Mouse (Mus musculus): ENCODE results near the gene Slc12a5. TPM values are rescaled to one million over a fixed set of nuclear protein-coding genes. Genes with fewer than 3 reads are reported as not detected.

Slc12a5 gene
- 298 TPM for polyA plus RNA-seq (2015; fragmentation: Illumina TruSeq; extraction: RNeasy Lipid Tissue Mini Kit (QIAGEN cat#74804); ENCODE audit: low read depth, low replicate concordance)

GRCm38 (mm10) chr2:164960716-164961441 lies at the start of gene Slc12a5:
TSS of gene Slc12a5 (plus strand) at chr2:164960802.

GRCm38 (mm10) chr2:164911086-164912048 lies 49.2 kb upstream of the Slc12a5 start, which contains the start of gene Zfp335:
TSS of gene Zfp335 (minus strand) at chr2:164911757.

GRCm38 (mm10) chr2:164940140-164940830 lies 20.3 kb upstream of the Slc12a5 start, which contains the start of gene Mmp9:
TSS of gene Mmp9 (plus strand) at chr2:164940780.

GRCm38 (mm10) chr2:165034131-165035057 lies 73.8 kb downstream of the Slc12a5 start, which contains the start of gene Ncoa5:
TSS of gene Ncoa5 (minus strand) at chr2:165034867.

Other genes with a start within 250 kb of the Slc12a5 start
- not detected for gene Spint5, start 245.5 kb upstream of the Slc12a5 start, polyA plus RNA-seq (2015; fragmentation: Illumina TruSeq; extraction: RNeasy Lipid Tissue Mini Kit (QIAGEN cat#74804); ENCODE audit: low read depth, low replicate concordance)
- 3.3 TPM for gene Wfdc3, start 214.9 kb upstream of the Slc12a5 start, polyA plus RNA-seq (2015; fragmentation: Illumina TruSeq; extraction: RNeasy Lipid Tissue Mini Kit (QIAGEN cat#74804); ENCODE audit: low read depth, low replicate concordance)
- 27.1 TPM for gene Dnttip1, start 214.8 kb upstream of the Slc12a5 start, polyA plus RNA-seq (2015; fragmentation: Illumina TruSeq; extraction: RNeasy Lipid Tissue Mini Kit (QIAGEN cat#74804); ENCODE audit: low read depth, low replicate concordance)
- gene Ube2c, start 190.9 kb upstream of the Slc12a5 start, polyA plus RNA-seq (2015; fragmentation: Illumina TruSeq; extraction: RNeasy Lipid Tissue Mini Kit (QIAGEN cat#74804); ENCODE audit: low read depth, low replicate concordance), result 1.4 TPM
- 2.1 TPM for gene Tnnc2, start 180.8 kb upstream of the Slc12a5 start, polyA plus RNA-seq (2015; fragmentation: Illumina TruSeq; extraction: RNeasy Lipid Tissue Mini Kit (QIAGEN cat#74804); ENCODE audit: low read depth, low replicate concordance)
- 39.8 TPM for gene Snx21, start 175.0 kb upstream of the Slc12a5 start, polyA plus RNA-seq (2015; fragmentation: Illumina TruSeq; extraction: RNeasy Lipid Tissue Mini Kit (QIAGEN cat#74804); ENCODE audit: low read depth, low replicate concordance)
- 20.2 TPM for gene Acot8, start 155.9 kb upstream of the Slc12a5 start, polyA plus RNA-seq (2015; fragmentation: Illumina TruSeq; extraction: RNeasy Lipid Tissue Mini Kit (QIAGEN cat#74804); ENCODE audit: low read depth, low replicate concordance)
- gene Zswim3, start 155.7 kb upstream of the Slc12a5 start, polyA plus RNA-seq (2015; fragmentation: Illumina TruSeq; extraction: RNeasy Lipid Tissue Mini Kit (QIAGEN cat#74804); ENCODE audit: low read depth, low replicate concordance), result 6.9 TPM
- 18.1 TPM for gene Zswim1, start 138.1 kb upstream of the Slc12a5 start, polyA plus RNA-seq (2015; fragmentation: Illumina TruSeq; extraction: RNeasy Lipid Tissue Mini Kit (QIAGEN cat#74804); ENCODE audit: low read depth, low replicate concordance)
- gene Spata25, start 132.3 kb upstream of the Slc12a5 start, polyA plus RNA-seq (2015; fragmentation: Illumina TruSeq; extraction: RNeasy Lipid Tissue Mini Kit (QIAGEN cat#74804); ENCODE audit: low read depth, low replicate concordance), result not detected
- 111 TPM for gene Ctsa, start 127.9 kb upstream of the Slc12a5 start, polyA plus RNA-seq (2015; fragmentation: Illumina TruSeq; extraction: RNeasy Lipid Tissue Mini Kit (QIAGEN cat#74804); ENCODE audit: low read depth, low replicate concordance)
- 2.1 TPM for gene Neurl2, start 127.3 kb upstream of the Slc12a5 start, polyA plus RNA-seq (2015; fragmentation: Illumina TruSeq; extraction: RNeasy Lipid Tissue Mini Kit (QIAGEN cat#74804); ENCODE audit: low read depth, low replicate concordance)
- 91.8 TPM for gene Pltp, start 103.1 kb upstream of the Slc12a5 start, polyA plus RNA-seq (2015; fragmentation: Illumina TruSeq; extraction: RNeasy Lipid Tissue Mini Kit (QIAGEN cat#74804); ENCODE audit: low read depth, low replicate concordance)
- gene Pcif1, start 81.5 kb upstream of the Slc12a5 start, polyA plus RNA-seq (2015; fragmentation: Illumina TruSeq; extraction: RNeasy Lipid Tissue Mini Kit (QIAGEN cat#74804); ENCODE audit: low read depth, low replicate concordance), result 38.3 TPM
- gene Zfp335, start 49.0 kb upstream of the Slc12a5 start, polyA plus RNA-seq (2015; fragmentation: Illumina TruSeq; extraction: RNeasy Lipid Tissue Mini Kit (QIAGEN cat#74804); ENCODE audit: low read depth, low replicate concordance), result 15.6 TPM
- 1.7 TPM for gene Mmp9, start 20.0 kb upstream of the Slc12a5 start, polyA plus RNA-seq (2015; fragmentation: Illumina TruSeq; extraction: RNeasy Lipid Tissue Mini Kit (QIAGEN cat#74804); ENCODE audit: low read depth, low replicate concordance)
- gene Ncoa5, start 74.1 kb downstream of the Slc12a5 start, polyA plus RNA-seq (2015; fragmentation: Illumina TruSeq; extraction: RNeasy Lipid Tissue Mini Kit (QIAGEN cat#74804); ENCODE audit: low read depth, low replicate concordance), result 40.9 TPM
- 2.1 TPM for gene Cd40, start 94.8 kb downstream of the Slc12a5 start, polyA plus RNA-seq (2015; fragmentation: Illumina TruSeq; extraction: RNeasy Lipid Tissue Mini Kit (QIAGEN cat#74804); ENCODE audit: low read depth, low replicate concordance)
- not detected for gene 1700025C18Rik, start 129.9 kb downstream of the Slc12a5 start, polyA plus RNA-seq (2015; fragmentation: Illumina TruSeq; extraction: RNeasy Lipid Tissue Mini Kit (QIAGEN cat#74804); ENCODE audit: low read depth, low replicate concordance)